Mouse (Mus musculus) regulatory T cell (primary cell): ENCODE measurements around the gene Slc51a.
"Not testable (repeated sequence)": the region's sequence is repeated elsewhere in the genome, so short reads cannot be mapped to it uniquely, and the experiment has no call there.

Source experiments
- in situ Hi-C: fragments of 300-600 bp; cut with MboI, MseI; formaldehyde crosslinking; loops from one replicate; pipeline ENCODE4 v1.15.1; 2025; ENCODE audit warnings: high pct_unique_total_duplicates

The Slc51a gene

GRCm38 (mm10) chr16:32472276-32473015 lies 15.2 kb downstream of the Slc51a start:
- in situ Hi-C loops, result no loop called here

GRCm38 (mm10) chr16:32469404-32470105 lies 18.1 kb downstream of the Slc51a start:
- in situ Hi-C loops, result no loop called here

GRCm38 (mm10) chr16:32468488-32468887 lies 19.2 kb downstream of the Slc51a start:
- in situ Hi-C loops, result no loop called here

- in situ Hi-C loops, result no loop called here
Measured at GRCm38 (mm10) chr16:32464908-32465307, 22.8 kb downstream of the Slc51a start.

- in situ Hi-C loops, result no loop called here
Measured at GRCm38 (mm10) chr16:32463426-32463825, 24.3 kb downstream of the Slc51a start.

GRCm38 (mm10) chr16:32462950-32463349 lies 24.7 kb downstream of the Slc51a start:
- in situ Hi-C loops, result no loop called here

- in situ Hi-C loops, result no loop called here
Measured at GRCm38 (mm10) chr16:32461713-32462112, 26.0 kb downstream of the Slc51a start.

GRCm38 (mm10) chr16:32460518-32460917 lies 27.2 kb downstream of the Slc51a start:
- in situ Hi-C loops, result no loop called here

- in situ Hi-C loops, result no loop called here
Measured at GRCm38 (mm10) chr16:32457589-32458386, 29.9 kb downstream of the Slc51a start.

- in situ Hi-C loops, result no loop called here
Measured at GRCm38 (mm10) chr16:32456761-32457160, 30.9 kb downstream of the Slc51a start.

- in situ Hi-C loops, result no loop called here
Measured at GRCm38 (mm10) chr16:32456086-32456485, 31.6 kb downstream of the Slc51a start.

GRCm38 (mm10) chr16:32454646-32455045 lies 33.0 kb downstream of the Slc51a start:
- in situ Hi-C loops, result no loop called here

GRCm38 (mm10) chr16:32453102-32453501 lies 34.6 kb downstream of the Slc51a start:
- in situ Hi-C loops, result no loop called here

- in situ Hi-C loops, result no loop called here
Measured at GRCm38 (mm10) chr16:32450133-32450532, 37.5 kb downstream of the Slc51a start.

- in situ Hi-C loops, result no loop called here
Measured at GRCm38 (mm10) chr16:32449665-32450064, 38.0 kb downstream of the Slc51a start.

- in situ Hi-C loops, result no loop called here
Measured at GRCm38 (mm10) chr16:32446563-32447138, 41.0 kb downstream of the Slc51a start.

- in situ Hi-C loops, result no loop called here
Measured at GRCm38 (mm10) chr16:32445558-32445957, 42.1 kb downstream of the Slc51a start.

GRCm38 (mm10) chr16:32444615-32445014 lies 43.1 kb downstream of the Slc51a start:
- in situ Hi-C loops, result not testable (repeated sequence)

GRCm38 (mm10) chr16:32441432-32441831 lies 46.2 kb downstream of the Slc51a start:
- in situ Hi-C loops, result no loop called here

- in situ Hi-C loops, result no loop called here
Measured at GRCm38 (mm10) chr16:32437266-32437665, 50.4 kb downstream of the Slc51a start.

- in situ Hi-C loops, result no loop called here
Measured at GRCm38 (mm10) chr16:32436657-32437056, 51.0 kb downstream of the Slc51a start.

GRCm38 (mm10) chr16:32434691-32435090 lies 53.0 kb downstream of the Slc51a start:
- in situ Hi-C loops, result loop anchor here (5.0 kb wide), 1 partner anchor 78 kb away; no protein-coding TSS in a partner anchor
